Mouse (Mus musculus) right cerebral cortex, postnatal 10 days (tissue): ENCODE measurements at regions not wholly inside any gene's neighbourhood (a gene's known extent, or its start where the extent isn't known, plus 50 kb on each side); places are given as distances from the start of the nearest gene placed in this dataset.

ENCODE experiments used
- DNase-seq, 2 experiments: peaks; one replicate each; pipeline ENCODE4 v3.0.0; 2021; ENCODE audit warnings: low spot score in 2 of 2

- no peak for DNase-seq
Measured at GRCm38 (mm10) chr9:89858005-89858404, 51.7 kb upstream of the Rasgrf1 start.

- peak; percentile 79 for DNase-seq
Measured at GRCm38 (mm10) chr9:89850491-89851282, 59.0 kb upstream of the Rasgrf1 start.

- DNase-seq, result peak in 1 of 2 experiments; percentile 65
Measured at GRCm38 (mm10) chr9:89849947-89850346, 59.8 kb upstream of the Rasgrf1 start.

- peak in 1 of 2 experiments; percentile 34 for DNase-seq
Measured at GRCm38 (mm10) chr9:89848571-89848970, 61.1 kb upstream of the Rasgrf1 start.

GRCm38 (mm10) chr9:89846973-89847372 lies 62.7 kb upstream of the Rasgrf1 start:
- DNase-seq, result no peak

- no peak for DNase-seq
Measured at GRCm38 (mm10) chr9:89842776-89843089, 67.0 kb upstream of the Rasgrf1 start.

GRCm38 (mm10) chr9:89841866-89842775 lies 67.6 kb upstream of the Rasgrf1 start:
- DNase-seq, result peak in 1 of 2 experiments; percentile 55

- no peak for DNase-seq
Measured at GRCm38 (mm10) chr9:89841371-89841770, 68.3 kb upstream of the Rasgrf1 start.

- DNase-seq, result no peak
Measured at GRCm38 (mm10) chr9:89836454-89837245, 73.1 kb upstream of the Rasgrf1 start.

GRCm38 (mm10) chr9:89833596-89833995 lies 76.1 kb upstream of the Rasgrf1 start:
- DNase-seq, result no peak

GRCm38 (mm10) chr9:89831855-89832254 lies 77.9 kb upstream of the Rasgrf1 start:
- no peak for DNase-seq

- DNase-seq, result no peak
Measured at GRCm38 (mm10) chr9:89828156-89828555, 81.6 kb upstream of the Rasgrf1 start.

- no peak for DNase-seq
Measured at GRCm38 (mm10) chr9:89827564-89827963, 82.1 kb upstream of the Rasgrf1 start.

GRCm38 (mm10) chr9:89826712-89827548 lies 82.8 kb upstream of the Rasgrf1 start:
- peak; percentile 91 to 92 for DNase-seq

- no peak for DNase-seq
Measured at GRCm38 (mm10) chr9:89821853-89822243, 83.6 kb upstream of the Ankrd34c start.

GRCm38 (mm10) chr9:89821109-89821852 lies 83.0 kb upstream of the Ankrd34c start:
- peak; percentile 20 to 29 for DNase-seq

GRCm38 (mm10) chr9:89813616-89814318 lies 75.5 kb upstream of the Ankrd34c start:
- peak in 1 of 2 experiments; percentile 13 for DNase-seq

- DNase-seq, result no peak
Measured at GRCm38 (mm10) chr9:89807381-89807780, 69.1 kb upstream of the Ankrd34c start.

- DNase-seq, result no peak
Measured at GRCm38 (mm10) chr9:89802658-89803057, 64.4 kb upstream of the Ankrd34c start.

GRCm38 (mm10) chr9:89793018-89793417 lies 54.7 kb upstream of the Ankrd34c start:
- peak; percentile 76 to 87 for DNase-seq
